Mouse (Mus musculus): ENCODE measurements around the gene Rpl18. TPM values are rescaled to one million over a fixed set of nuclear protein-coding genes. Genes with fewer than 3 reads are reported as not detected.

The Rpl18 gene
- polyA plus RNA-seq, 1 experiment from 2014 or later = 1,469 TPM

DNA sequence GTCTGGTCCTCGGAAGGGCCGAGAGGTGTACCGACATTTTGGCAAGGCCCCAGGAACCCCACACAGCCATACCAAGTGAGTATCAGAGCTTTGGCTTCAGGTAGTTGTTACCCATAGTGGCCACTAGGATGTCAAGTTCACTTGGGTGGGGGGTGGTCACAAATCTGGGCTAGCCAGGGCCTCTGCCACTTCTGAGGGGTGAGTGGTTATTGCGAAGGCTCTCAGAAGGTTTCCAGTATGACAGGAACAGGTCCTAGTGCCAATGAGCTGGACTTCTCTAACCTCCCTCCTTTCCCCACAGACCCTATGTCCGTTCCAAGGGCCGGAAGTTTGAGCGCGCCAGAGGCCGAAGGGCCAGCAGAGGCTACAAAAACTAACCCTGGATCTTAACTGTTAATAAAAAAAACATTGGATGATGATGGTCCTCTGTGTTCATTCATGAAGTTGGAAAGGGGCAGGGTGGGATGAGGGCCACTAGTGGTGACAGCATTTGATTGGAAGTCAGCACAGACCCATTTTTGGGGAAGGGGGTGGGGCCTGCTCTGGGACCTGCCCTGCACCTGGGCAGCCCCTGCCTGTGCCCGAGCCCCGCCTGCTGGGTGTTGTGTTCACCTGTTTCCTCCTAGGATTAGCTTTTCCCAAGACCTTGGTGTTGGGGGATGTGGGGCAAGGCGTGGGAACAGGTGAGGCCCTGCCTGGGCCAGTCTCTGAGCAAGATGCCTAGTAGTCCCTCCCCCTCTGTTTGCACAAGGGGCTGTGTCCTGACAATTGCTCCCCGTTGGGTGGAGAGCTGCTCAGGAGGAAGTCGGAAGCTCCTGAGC, 5.4 kb downstream of the Rpl18 start, which contains the start of gene Fam83e:
Gene Fam83e (plus strand): TSS at position 800 of the 821 bp plus-strand sequence.
- Histone ChIP-seq H3K4me1 (replicated peaks; ENCODE audit: control insufficient read depth, insufficient read depth, low read length) (peaks cover 29% of the 10 kb centered on the region), H3K4me3 (ENCODE audit: low read depth, low read length) (peak within 1 kb of the TSS; percentile 71), H3K27me3 (replicated peaks; ENCODE audit: control insufficient read depth, insufficient read depth, low read length) (no peaks in the 10 kb centered on the region), H3K4me2 (peak within 1 kb of the TSS; percentile 86), H3K9me3 (ENCODE audit: control insufficient read depth, low read length) (no peaks in the 10 kb centered on the region), H3K27ac (ENCODE audit: low read depth, low read length) (peak within 1 kb of the TSS; percentile 8; the same call in 1 of the 2 replicates), H3K9ac (ENCODE audit: low read depth, low read length) (no peak within 1 kb of the TSS), H3K36me3 (ENCODE audit: control insufficient read depth, insufficient read depth, low read length) (peaks cover 53% of the 10 kb centered on the region)
- DNase-seq (ENCODE audit: low spot score) (no peak), ATAC-seq (replicated peaks; ENCODE audit: low FRiP score) (no peak)
- WGBS = 82% methylated on average over 14 of the region's 14 CpGs

DNA sequence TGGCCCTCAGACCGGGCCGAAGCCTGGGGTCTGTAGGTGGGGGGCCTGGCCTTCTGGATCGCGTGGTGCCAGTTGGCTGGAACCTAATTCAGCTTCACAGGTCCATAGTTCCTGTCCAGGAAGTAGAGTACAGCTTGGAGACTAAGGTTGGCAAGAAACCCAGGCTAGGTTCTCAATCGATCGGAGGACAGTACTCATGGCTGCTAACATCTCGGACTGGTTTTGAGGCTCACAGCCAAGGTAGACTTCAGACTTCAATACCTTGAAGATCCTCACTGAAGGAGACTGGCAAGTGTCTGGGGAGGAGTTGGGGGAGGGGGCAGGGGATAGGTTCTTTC, 5.9 kb downstream of the Rpl18 start:
- Histone ChIP-seq H3K4me3 (ENCODE audit: low read depth, low read length) (no peak overlapping the region), H3K4me2 (0 out of 2 replicates have a peak overlapping the region, but pooled peaks have one; percentile 4), H3K27ac (ENCODE audit: low read depth, low read length) (no peak overlapping the region), H3K4me1 (replicated peaks; ENCODE audit: control insufficient read depth, insufficient read depth, low read length) (peaks cover 23% of the 10 kb centered on the region), H3K9me3 (ENCODE audit: control insufficient read depth, low read length) (no peaks in the 10 kb centered on the region), H3K27me3 (replicated peaks; ENCODE audit: control insufficient read depth, insufficient read depth, low read length) (no peaks in the 10 kb centered on the region), H3K9ac (ENCODE audit: low read depth, low read length) (no peak overlapping the region), H3K36me3 (ENCODE audit: control insufficient read depth, insufficient read depth, low read length) (peaks cover 56% of the 10 kb centered on the region)
- DNase-seq (ENCODE audit: low spot score) = no peak
- ATAC-seq (replicated peaks; ENCODE audit: low FRiP score) = no peak
- 78% methylated on average over 7 of the region's 7 CpGs for WGBS

DNA sequence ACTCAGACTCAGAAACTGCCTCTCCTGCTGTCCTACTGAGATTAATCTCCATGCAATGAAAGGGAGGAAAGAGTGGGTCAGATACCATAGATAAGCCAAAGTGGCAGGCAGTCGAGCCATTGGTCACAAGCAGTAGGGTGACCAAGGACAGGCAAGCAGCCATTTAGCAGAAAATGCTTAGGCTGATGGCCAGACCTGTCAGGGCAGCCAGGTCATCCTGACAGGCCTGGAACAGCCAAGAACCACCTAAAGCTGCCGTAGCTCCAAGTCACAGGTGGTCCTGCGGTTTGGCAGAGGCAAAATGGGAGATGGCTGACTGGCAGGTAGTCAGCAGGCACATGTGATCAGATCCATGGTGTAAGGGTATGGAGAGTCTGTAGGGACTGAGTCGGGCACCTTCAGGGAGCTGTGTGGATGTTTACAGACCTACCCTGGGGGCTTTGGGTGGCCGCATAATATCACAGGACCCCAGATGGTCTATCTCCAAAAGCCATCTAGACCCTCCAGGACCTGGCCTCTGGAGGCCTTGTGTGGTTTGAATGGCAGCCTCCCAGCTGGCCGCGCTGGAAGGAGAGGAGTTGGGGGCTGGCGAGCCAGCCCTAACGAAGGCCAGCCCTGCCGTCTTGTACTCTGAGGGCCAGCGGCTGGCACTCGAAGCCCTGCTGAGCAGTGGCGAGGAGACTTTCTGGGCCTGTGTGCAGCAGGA, 6.5 kb downstream of the Rpl18 start:
- no peak overlapping the region for H3K4me3 ChIP-seq (ENCODE audit: low read depth, low read length)
- no peak overlapping the region for H3K4me2 ChIP-seq
- H3K9me3 ChIP-seq (ENCODE audit: control insufficient read depth, low read length) = no peaks in the 10 kb centered on the region
- no peaks in the 10 kb centered on the region for H3K27me3 ChIP-seq (replicated peaks; ENCODE audit: control insufficient read depth, insufficient read depth, low read length)
- H3K36me3 ChIP-seq (ENCODE audit: control insufficient read depth, insufficient read depth, low read length) = peaks cover 60% of the 10 kb centered on the region
- peaks cover 17% of the 10 kb centered on the region for H3K4me1 ChIP-seq (replicated peaks; ENCODE audit: control insufficient read depth, insufficient read depth, low read length)
- 66% methylated on average over 13 of the region's 13 CpGs for WGBS
- no peak for ATAC-seq (replicated peaks; ENCODE audit: low FRiP score)
- H3K27ac ChIP-seq (ENCODE audit: low read depth, low read length) = peak overlapping the region; percentile 8; the same call in 1 of the 2 replicates
- DNase-seq (ENCODE audit: low spot score) = no peak
- no peak overlapping the region for H3K9ac ChIP-seq (ENCODE audit: low read depth, low read length)

GRCm38 (mm10) chr7:45722348-45722713, 7.1 kb downstream of the Rpl18 start:
- peaks cover 63% of the 10 kb centered on the region for H3K36me3 ChIP-seq (ENCODE audit: control insufficient read depth, insufficient read depth, low read length)
- no peak overlapping the region for H3K4me3 ChIP-seq (ENCODE audit: low read depth, low read length)

DNA sequence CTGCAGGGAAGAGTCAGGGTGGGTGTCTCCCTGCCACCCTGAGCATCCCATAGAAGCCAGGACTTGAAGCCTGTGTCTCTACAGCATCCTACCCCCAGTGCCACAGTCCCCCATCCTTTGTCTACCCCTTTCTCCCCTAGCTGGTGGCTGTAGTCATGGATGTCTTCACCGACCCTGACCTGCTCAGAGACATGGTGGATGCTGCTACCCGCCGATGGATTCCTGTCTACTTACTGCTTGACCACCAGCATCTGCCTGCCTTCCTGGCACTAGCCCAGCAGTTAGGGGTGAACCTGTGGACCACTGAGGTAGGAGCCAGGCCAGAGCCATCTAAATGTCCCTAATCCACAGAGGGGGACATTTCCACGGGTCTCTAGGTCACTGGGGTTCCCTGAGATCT, 8.0 kb downstream of the Rpl18 start:
- WGBS = 88% methylated on average over 4 of the region's 4 CpGs
- H3K36me3 ChIP-seq (ENCODE audit: control insufficient read depth, insufficient read depth, low read length) = peaks cover 65% of the 10 kb centered on the region

More at GRCm38 (mm10) chr7:45722348-45722713, 7.1 kb downstream of the Rpl18 start:
- Histone ChIP-seq H3K9me3 (ENCODE audit: control insufficient read depth, low read length) (no peaks in the 10 kb centered on the region), H3K27ac (ENCODE audit: low read depth, low read length) (0 out of 2 replicates have a peak overlapping the region, but pooled peaks have one; percentile 8), H3K4me1 (replicated peaks; ENCODE audit: control insufficient read depth, insufficient read depth, low read length) (peaks cover 14% of the 10 kb centered on the region), H3K9ac (ENCODE audit: low read depth, low read length) (no peak overlapping the region), H3K27me3 (replicated peaks; ENCODE audit: control insufficient read depth, insufficient read depth, low read length) (no peaks in the 10 kb centered on the region), H3K4me2 (no peak overlapping the region)
- DNase-seq (ENCODE audit: low spot score) = no peak
- 84% methylated on average over 13 of the region's 13 CpGs for WGBS
- no peak for ATAC-seq (replicated peaks; ENCODE audit: low FRiP score)

GRCm38 (mm10) chr7:45723781-45724180, 8.5 kb downstream of the Rpl18 start:
- Histone ChIP-seq H3K27ac (ENCODE audit: low read depth, low read length) (no peak overlapping the region), H3K4me2 (no peak overlapping the region), H3K27me3 (replicated peaks; ENCODE audit: control insufficient read depth, insufficient read depth, low read length) (no peaks in the 10 kb centered on the region), H3K9ac (ENCODE audit: low read depth, low read length) (no peak overlapping the region), H3K4me1 (replicated peaks; ENCODE audit: control insufficient read depth, insufficient read depth, low read length) (peaks cover 14% of the 10 kb centered on the region), H3K9me3 (ENCODE audit: control insufficient read depth, low read length) (no peaks in the 10 kb centered on the region), H3K36me3 (ENCODE audit: control insufficient read depth, insufficient read depth, low read length) (peaks cover 65% of the 10 kb centered on the region), H3K4me3 (ENCODE audit: low read depth, low read length) (no peak overlapping the region)
- WGBS = 92% methylated on average over 14 of the region's 14 CpGs
- DNase-seq (ENCODE audit: low spot score) = no peak
- ATAC-seq (replicated peaks; ENCODE audit: low FRiP score) = no peak

More for the DNA sequence above, 8.0 kb downstream of the Rpl18 start:
- Histone ChIP-seq H3K9ac (ENCODE audit: low read depth, low read length) (no peak overlapping the region), H3K4me1 (replicated peaks; ENCODE audit: control insufficient read depth, insufficient read depth, low read length) (peaks cover 14% of the 10 kb centered on the region), H3K4me2 (no peak overlapping the region), H3K27me3 (replicated peaks; ENCODE audit: control insufficient read depth, insufficient read depth, low read length) (no peaks in the 10 kb centered on the region), H3K27ac (ENCODE audit: low read depth, low read length) (no peak overlapping the region), H3K9me3 (ENCODE audit: control insufficient read depth, low read length) (no peaks in the 10 kb centered on the region), H3K4me3 (ENCODE audit: low read depth, low read length) (no peak overlapping the region)
- DNase-seq (ENCODE audit: low spot score) (no peak), ATAC-seq (replicated peaks; ENCODE audit: low FRiP score) (no peak)

DNA sequence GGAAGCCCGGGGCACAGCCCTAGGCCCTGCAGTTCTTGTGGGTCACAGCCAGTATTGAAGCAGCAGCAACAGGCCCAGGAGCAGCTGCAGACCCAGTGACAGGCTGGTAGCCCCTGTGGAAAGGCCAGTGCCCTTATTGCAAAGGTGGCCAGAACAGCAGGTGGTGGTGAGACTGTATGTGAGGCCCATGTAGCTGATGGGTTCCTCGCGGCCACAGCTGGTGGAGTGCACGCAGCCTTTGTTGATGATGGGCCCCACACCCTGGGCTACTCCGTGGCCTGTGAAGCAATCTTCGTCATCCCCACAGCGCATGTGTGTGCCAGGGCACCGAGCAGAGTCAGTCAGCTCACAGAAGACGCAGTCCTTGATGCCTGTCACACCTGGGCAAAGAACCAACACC, 9.9 kb downstream of the Rpl18 start:
- no peak overlapping the region for H3K9ac ChIP-seq (ENCODE audit: low read depth, low read length)
- WGBS = 89% methylated on average over 9 of the region's 9 CpGs
- DNase-seq (ENCODE audit: low spot score) = no peak
- H3K4me2 ChIP-seq = no peak overlapping the region
- H3K9me3 ChIP-seq (ENCODE audit: control insufficient read depth, low read length) = no peaks in the 10 kb centered on the region
- H3K27ac ChIP-seq (ENCODE audit: low read depth, low read length) = no peak overlapping the region
- ATAC-seq (replicated peaks; ENCODE audit: low FRiP score) = no peak
- no peaks in the 10 kb centered on the region for H3K27me3 ChIP-seq (replicated peaks; ENCODE audit: control insufficient read depth, insufficient read depth, low read length)
- H3K4me1 ChIP-seq (replicated peaks; ENCODE audit: control insufficient read depth, insufficient read depth, low read length) = peaks cover 11% of the 10 kb centered on the region
- H3K4me3 ChIP-seq (ENCODE audit: low read depth, low read length) = no peak overlapping the region
- peaks cover 60% of the 10 kb centered on the region for H3K36me3 ChIP-seq (ENCODE audit: control insufficient read depth, insufficient read depth, low read length)

DNA sequence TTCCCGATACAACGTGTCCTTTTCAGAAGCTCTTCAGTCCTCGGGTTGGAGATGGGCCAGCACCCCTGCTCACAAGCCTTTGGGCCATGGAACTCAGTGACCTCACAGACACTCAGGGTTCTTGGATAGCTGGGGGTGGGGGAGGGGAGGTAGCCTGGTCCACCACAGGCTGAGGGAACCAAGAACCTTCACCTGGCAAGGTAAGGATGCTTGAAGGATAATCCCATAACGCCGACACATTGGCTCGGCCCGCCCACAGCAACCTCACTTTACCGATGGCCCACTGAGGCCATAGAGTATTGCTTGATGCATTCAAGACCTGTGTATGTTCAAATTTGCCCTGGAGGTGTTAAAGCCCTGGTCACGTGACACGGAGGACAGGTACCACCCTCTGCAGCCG, 10.5 kb downstream of the Rpl18 start, which contains the start of gene Spaca4:
Gene Spaca4 (minus strand): TSS at position 101 of the 400 bp plus-strand sequence.
- DNase-seq (ENCODE audit: low spot score) (no peak), ATAC-seq (replicated peaks; ENCODE audit: low FRiP score) (no peak)
- Histone ChIP-seq H3K9ac (ENCODE audit: low read depth, low read length) (no peak within 1 kb of the TSS), H3K4me2 (no peak within 1 kb of the TSS), H3K9me3 (ENCODE audit: control insufficient read depth, low read length) (no peaks in the 10 kb centered on the region), H3K36me3 (ENCODE audit: control insufficient read depth, insufficient read depth, low read length) (peaks cover 55% of the 10 kb centered on the region), H3K4me1 (replicated peaks; ENCODE audit: control insufficient read depth, insufficient read depth, low read length) (peaks cover 12% of the 10 kb centered on the region), H3K4me3 (ENCODE audit: low read depth, low read length) (no peak within 1 kb of the TSS), H3K27ac (ENCODE audit: low read depth, low read length) (no peak within 1 kb of the TSS), H3K27me3 (replicated peaks; ENCODE audit: control insufficient read depth, insufficient read depth, low read length) (no peaks in the 10 kb centered on the region)
- 88% methylated on average over 11 of the region's 11 CpGs for WGBS

Measured in liver, embryonic 11.5 days (tissue).